Mouse (Mus musculus): ENCODE measurements around the gene Kxd1. TPM values are rescaled to one million over a fixed set of nuclear protein-coding genes. Genes with fewer than 3 reads are reported as not detected.

Gene Kxd1
- polyA plus RNA-seq, 1 experiment from 2014 or later, result 47.0 TPM

DNA sequence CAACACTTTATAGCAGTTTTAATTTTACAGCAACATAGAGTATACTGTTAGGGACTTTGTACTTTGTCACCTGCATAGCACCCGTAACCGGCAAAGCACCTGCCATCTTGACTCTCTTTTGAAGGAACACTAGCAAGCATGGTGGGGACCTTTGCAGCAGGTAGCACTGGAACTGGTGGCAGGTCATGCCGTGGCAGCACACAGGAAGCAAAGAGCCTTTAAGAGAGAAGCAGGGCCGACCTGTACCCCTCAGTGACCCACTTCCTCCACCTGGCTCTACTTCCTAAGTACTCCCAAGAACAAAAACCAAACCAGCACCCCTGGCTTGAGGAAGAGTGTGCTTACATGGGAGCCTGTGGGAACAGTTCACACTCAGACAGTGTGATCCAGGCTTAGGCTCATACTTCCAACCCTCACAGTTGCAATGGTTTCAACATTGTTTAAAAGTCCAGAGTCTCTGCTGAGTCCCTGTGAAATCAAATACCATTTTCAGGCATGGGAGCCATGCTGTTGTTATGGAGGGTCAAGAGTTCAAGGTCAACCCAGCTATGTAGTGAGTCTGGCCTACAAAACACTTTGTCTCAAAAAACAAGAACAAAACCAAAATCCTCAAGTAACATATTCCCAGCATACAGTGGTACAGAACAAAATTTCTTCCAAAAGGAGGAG is 27.5 kb upstream of the Kxd1 start:
- H3K4me1 ChIP-seq (ENCODE audit: control insufficient read depth, insufficient read depth, low read length), result no peaks in the 10 kb centered on the region
- no peak overlapping the region for H3K4me3 ChIP-seq (ENCODE audit: low read depth, low read length)
- H3K36me3 ChIP-seq (ENCODE audit: control insufficient read depth, insufficient read depth, low read length), result no peaks in the 10 kb centered on the region
- H3K9me3 ChIP-seq (ENCODE audit: control insufficient read depth, low read length), result no peaks in the 10 kb centered on the region
- no peak overlapping the region for H3K9ac ChIP-seq (ENCODE audit: low read length)
- WGBS, result 94% methylated on average over 4 of the region's 4 CpGs
- no peak for DNase-seq (ENCODE audit: low spot score)
- no peak overlapping the region for H3K4me2 ChIP-seq (ENCODE audit: low read depth, severe bottlenecking)
- ATAC-seq (ENCODE audit: insufficient number of reproducible peaks, low FRiP score, low TSS enrichment, low read depth), result no peak
- no peak overlapping the region for H3K27ac ChIP-seq (replicated peaks; ENCODE audit: low read depth, low read length)
- H3K27me3 ChIP-seq (ENCODE audit: control insufficient read depth, insufficient read depth, low read length), result no peaks in the 10 kb centered on the region

DNA sequence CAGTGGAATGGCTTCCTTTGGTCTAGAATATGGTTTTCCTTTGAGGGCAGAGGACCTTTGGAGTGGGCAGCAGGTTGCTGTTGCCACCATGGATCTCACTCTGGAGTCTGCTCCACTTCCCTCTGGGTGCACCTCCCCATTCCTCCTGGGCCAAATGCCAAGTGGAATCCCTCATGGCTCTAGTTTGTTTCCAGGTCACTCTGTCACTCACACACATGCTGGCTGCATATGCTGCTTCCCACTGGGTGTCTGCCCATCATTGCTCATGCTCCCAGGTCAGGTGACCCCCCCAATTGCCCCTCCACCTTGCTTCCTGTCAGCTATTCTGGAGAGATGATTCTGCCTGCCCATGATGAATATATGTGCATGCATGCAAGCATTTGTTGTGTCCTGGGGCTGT is 26.0 kb upstream of the Kxd1 start:
- Histone ChIP-seq H3K27me3 (ENCODE audit: control insufficient read depth, insufficient read depth, low read length) (no peaks in the 10 kb centered on the region), H3K9ac (ENCODE audit: low read length) (no peak overlapping the region), H3K9me3 (ENCODE audit: control insufficient read depth, low read length) (no peaks in the 10 kb centered on the region), H3K36me3 (ENCODE audit: control insufficient read depth, insufficient read depth, low read length) (no peaks in the 10 kb centered on the region), H3K4me2 (ENCODE audit: low read depth, severe bottlenecking) (no peak overlapping the region), H3K4me3 (ENCODE audit: low read depth, low read length) (no peak overlapping the region), H3K27ac (replicated peaks; ENCODE audit: low read depth, low read length) (no peak overlapping the region), H3K4me1 (ENCODE audit: control insufficient read depth, insufficient read depth, low read length) (no peaks in the 10 kb centered on the region)
- no peak for DNase-seq (ENCODE audit: low spot score)
- ATAC-seq (ENCODE audit: insufficient number of reproducible peaks, low FRiP score, low TSS enrichment, low read depth), result no peak

DNA sequence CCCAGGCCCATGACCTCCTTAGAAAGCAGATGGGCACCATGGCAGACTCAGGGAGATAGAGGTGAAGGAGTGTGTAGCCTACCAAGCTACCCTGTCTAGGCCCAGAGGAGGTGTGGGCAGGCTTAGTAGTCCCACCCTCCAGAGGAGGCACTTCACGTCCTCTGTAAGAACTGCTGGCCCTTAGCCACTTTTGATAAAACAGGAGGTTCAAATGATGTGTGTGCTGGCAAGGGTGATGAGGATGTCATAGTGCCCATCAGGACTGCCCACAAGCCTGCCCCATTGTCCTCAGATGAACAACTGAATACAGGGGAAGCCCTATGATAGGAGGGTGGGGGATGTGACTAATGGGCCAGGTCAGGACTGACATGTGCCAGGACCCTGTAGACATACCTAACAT is 25.1 kb upstream of the Kxd1 start:
- ATAC-seq (ENCODE audit: insufficient number of reproducible peaks, low FRiP score, low TSS enrichment, low read depth) (no peak), DNase-seq (ENCODE audit: low spot score) (no peak)
- no peak overlapping the region for H3K27ac ChIP-seq (replicated peaks; ENCODE audit: low read depth, low read length)
- H3K4me1 ChIP-seq (ENCODE audit: control insufficient read depth, insufficient read depth, low read length), result no peaks in the 10 kb centered on the region
- H3K9ac ChIP-seq (ENCODE audit: low read length), result no peak overlapping the region
- WGBS, result 67% methylated on average over 1 of the region's 1 CpGs
- H3K36me3 ChIP-seq (ENCODE audit: control insufficient read depth, insufficient read depth, low read length), result no peaks in the 10 kb centered on the region
- no peaks in the 10 kb centered on the region for H3K9me3 ChIP-seq (ENCODE audit: control insufficient read depth, low read length)
- H3K4me3 ChIP-seq (ENCODE audit: low read depth, low read length), result no peak overlapping the region
- no peak overlapping the region for H3K4me2 ChIP-seq (ENCODE audit: low read depth, severe bottlenecking)
- no peaks in the 10 kb centered on the region for H3K27me3 ChIP-seq (ENCODE audit: control insufficient read depth, insufficient read depth, low read length)

DNA sequence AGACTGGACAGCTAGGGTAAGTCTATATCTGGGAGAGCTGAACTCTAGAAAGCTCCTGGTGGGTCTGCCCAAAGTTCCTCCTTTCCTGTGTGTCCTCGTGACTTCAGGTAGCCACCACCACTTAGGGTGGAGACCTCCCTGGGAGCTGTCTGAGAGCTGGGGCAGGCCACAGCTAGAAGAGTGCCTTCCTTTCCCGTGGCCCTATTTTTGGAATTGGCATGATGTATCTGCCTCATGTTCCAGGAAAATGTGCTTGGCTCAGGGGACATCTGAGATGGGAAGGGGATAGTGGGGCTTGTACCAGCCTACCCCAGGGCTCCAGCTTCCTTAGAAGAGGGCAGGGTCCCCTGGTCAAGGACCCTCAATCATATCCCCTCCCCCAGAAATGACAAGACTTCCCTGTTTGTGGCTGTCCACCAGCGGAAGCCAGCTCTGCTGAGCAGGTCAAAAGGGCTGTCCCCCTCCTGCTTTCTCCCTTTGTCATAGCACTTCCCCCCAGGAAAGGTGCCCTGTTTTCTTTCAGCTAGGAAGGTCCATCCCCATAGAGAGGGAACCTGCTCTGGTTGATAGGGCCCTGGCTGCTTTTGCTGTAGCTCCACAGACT is 23.9 kb upstream of the Kxd1 start:
- no peak for DNase-seq (ENCODE audit: low spot score)
- H3K4me1 ChIP-seq (ENCODE audit: control insufficient read depth, insufficient read depth, low read length), result no peaks in the 10 kb centered on the region
- no peaks in the 10 kb centered on the region for H3K27me3 ChIP-seq (ENCODE audit: control insufficient read depth, insufficient read depth, low read length)
- WGBS, result 77% methylated on average over 3 of the region's 3 CpGs
- no peaks in the 10 kb centered on the region for H3K36me3 ChIP-seq (ENCODE audit: control insufficient read depth, insufficient read depth, low read length)
- H3K4me2 ChIP-seq (ENCODE audit: low read depth, severe bottlenecking), result no peak overlapping the region
- no peak overlapping the region for H3K4me3 ChIP-seq (ENCODE audit: low read depth, low read length)
- no peak overlapping the region for H3K9ac ChIP-seq (ENCODE audit: low read length)
- H3K9me3 ChIP-seq (ENCODE audit: control insufficient read depth, low read length), result no peaks in the 10 kb centered on the region
- H3K27ac ChIP-seq (replicated peaks; ENCODE audit: low read depth, low read length), result no peak overlapping the region
- no peak for ATAC-seq (ENCODE audit: insufficient number of reproducible peaks, low FRiP score, low TSS enrichment, low read depth)

DNA sequence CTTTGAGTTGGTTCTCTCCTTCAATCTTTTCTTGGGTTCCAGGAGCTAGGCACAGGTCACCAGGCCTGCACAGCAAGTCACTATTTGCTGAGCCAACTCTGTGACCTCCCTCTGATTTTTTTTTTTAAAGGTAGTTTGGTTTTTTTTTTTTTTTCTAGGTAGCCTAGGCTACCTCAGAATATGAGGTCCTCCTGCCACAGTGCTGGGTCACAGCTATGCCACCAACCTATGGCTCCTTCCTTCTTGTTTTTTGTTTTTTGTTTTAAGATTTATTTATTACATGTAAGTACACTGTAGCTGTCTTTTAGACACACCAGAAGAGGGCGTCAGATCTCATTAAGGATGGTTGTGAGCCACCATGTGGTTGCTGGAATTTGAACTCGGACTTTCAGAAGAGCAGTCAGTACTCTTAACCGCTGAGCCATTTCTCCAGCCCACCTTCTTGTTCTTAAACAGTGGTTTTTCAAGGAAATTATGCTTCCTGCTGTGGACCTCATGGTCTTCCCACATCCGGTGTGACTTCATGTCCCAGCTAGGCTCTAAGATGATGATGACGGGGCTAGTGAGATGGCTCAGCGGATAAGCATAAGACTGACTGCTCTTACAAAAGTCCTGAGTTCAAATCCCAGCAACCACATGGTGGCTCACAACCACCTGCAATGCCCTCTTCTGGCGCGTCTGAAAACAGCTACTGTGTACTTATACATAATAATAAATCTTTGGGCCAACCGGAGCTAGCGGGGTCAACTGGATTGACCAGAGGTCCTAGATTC is 21.8 kb upstream of the Kxd1 start:
- no peak overlapping the region for H3K4me2 ChIP-seq (ENCODE audit: low read depth, severe bottlenecking)
- H3K27me3 ChIP-seq (ENCODE audit: control insufficient read depth, insufficient read depth, low read length), result no peaks in the 10 kb centered on the region
- no peaks in the 10 kb centered on the region for H3K4me1 ChIP-seq (ENCODE audit: control insufficient read depth, insufficient read depth, low read length)
- DNase-seq (ENCODE audit: low spot score) (no peak), ATAC-seq (ENCODE audit: insufficient number of reproducible peaks, low FRiP score, low TSS enrichment, low read depth) (no peak)
- WGBS, result 91% methylated on average over 10 of the region's 10 CpGs
- H3K9ac ChIP-seq (ENCODE audit: low read length), result no peak overlapping the region
- no peak overlapping the region for H3K4me3 ChIP-seq (ENCODE audit: low read depth, low read length)
- no peak overlapping the region for H3K27ac ChIP-seq (replicated peaks; ENCODE audit: low read depth, low read length)
- H3K9me3 ChIP-seq (ENCODE audit: control insufficient read depth, low read length), result no peaks in the 10 kb centered on the region
- no peaks in the 10 kb centered on the region for H3K36me3 ChIP-seq (ENCODE audit: control insufficient read depth, insufficient read depth, low read length)

DNA sequence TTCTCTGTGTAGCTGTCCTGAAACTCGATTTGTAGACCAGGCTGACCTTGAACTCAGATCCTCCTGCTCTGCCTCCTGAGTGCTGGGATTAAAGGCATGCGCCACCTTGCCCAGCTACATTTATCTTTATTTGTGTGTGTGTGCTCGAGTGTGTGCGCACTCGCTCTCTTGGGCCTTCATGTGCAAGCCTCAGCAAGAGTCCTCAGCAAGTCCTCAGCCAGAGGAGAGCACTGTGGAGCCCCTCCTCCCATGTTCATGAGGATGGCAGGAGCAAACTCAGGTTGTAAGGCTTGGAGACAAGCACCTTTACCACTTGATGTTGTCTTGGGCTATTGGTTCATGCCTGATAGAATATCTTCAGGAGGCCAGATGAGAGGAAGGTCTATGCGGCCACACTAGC is 20.0 kb upstream of the Kxd1 start:
- H3K9me3 ChIP-seq (ENCODE audit: control insufficient read depth, low read length), result no peaks in the 10 kb centered on the region
- no peak overlapping the region for H3K4me2 ChIP-seq (ENCODE audit: low read depth, severe bottlenecking)
- H3K27me3 ChIP-seq (ENCODE audit: control insufficient read depth, insufficient read depth, low read length), result no peaks in the 10 kb centered on the region
- no peak overlapping the region for H3K4me3 ChIP-seq (ENCODE audit: low read depth, low read length)
- DNase-seq (ENCODE audit: low spot score) (no peak), ATAC-seq (ENCODE audit: insufficient number of reproducible peaks, low FRiP score, low TSS enrichment, low read depth) (no peak)
- H3K9ac ChIP-seq (ENCODE audit: low read length), result no peak overlapping the region
- H3K4me1 ChIP-seq (ENCODE audit: control insufficient read depth, insufficient read depth, low read length), result no peaks in the 10 kb centered on the region
- 92% methylated on average over 6 of the region's 6 CpGs for WGBS
- H3K27ac ChIP-seq (replicated peaks; ENCODE audit: low read depth, low read length), result no peak overlapping the region
- no peaks in the 10 kb centered on the region; the same call in 1 of the 2 replicates for H3K36me3 ChIP-seq (ENCODE audit: control insufficient read depth, insufficient read depth, low read length)

DNA sequence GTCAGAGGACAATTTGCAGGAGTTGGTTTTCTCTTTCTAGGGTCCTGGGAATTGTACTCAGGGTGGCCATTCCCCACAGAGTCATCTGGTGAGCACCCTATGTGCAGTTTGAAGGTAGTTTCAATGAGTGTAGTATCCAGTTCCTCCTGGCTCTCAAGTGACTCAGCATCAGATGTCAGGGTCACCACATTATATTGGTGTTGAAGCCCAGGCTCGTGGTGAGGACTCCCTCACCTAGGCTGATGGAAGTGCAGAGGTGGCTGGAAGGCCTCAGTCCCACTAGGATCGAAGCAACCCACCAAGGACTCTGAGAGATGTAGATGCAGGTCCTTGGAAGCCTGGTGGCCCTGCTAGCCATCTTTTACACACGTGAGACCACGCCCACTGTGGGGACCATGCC is 18.7 kb upstream of the Kxd1 start:
- 90% methylated on average over 4 of the region's 4 CpGs for WGBS
- DNase-seq (ENCODE audit: low spot score) (no peak), ATAC-seq (ENCODE audit: insufficient number of reproducible peaks, low FRiP score, low TSS enrichment, low read depth) (no peak)
- Histone ChIP-seq H3K4me1 (ENCODE audit: control insufficient read depth, insufficient read depth, low read length) (no peaks in the 10 kb centered on the region), H3K4me2 (ENCODE audit: low read depth, severe bottlenecking) (no peak overlapping the region), H3K36me3 (ENCODE audit: control insufficient read depth, insufficient read depth, low read length) (no peaks in the 10 kb centered on the region; the same call in 1 of the 2 replicates), H3K9me3 (ENCODE audit: control insufficient read depth, low read length) (no peaks in the 10 kb centered on the region), H3K9ac (ENCODE audit: low read length) (no peak overlapping the region), H3K4me3 (ENCODE audit: low read depth, low read length) (no peak overlapping the region), H3K27me3 (ENCODE audit: control insufficient read depth, insufficient read depth, low read length) (no peaks in the 10 kb centered on the region), H3K27ac (replicated peaks; ENCODE audit: low read depth, low read length) (no peak overlapping the region)

DNA sequence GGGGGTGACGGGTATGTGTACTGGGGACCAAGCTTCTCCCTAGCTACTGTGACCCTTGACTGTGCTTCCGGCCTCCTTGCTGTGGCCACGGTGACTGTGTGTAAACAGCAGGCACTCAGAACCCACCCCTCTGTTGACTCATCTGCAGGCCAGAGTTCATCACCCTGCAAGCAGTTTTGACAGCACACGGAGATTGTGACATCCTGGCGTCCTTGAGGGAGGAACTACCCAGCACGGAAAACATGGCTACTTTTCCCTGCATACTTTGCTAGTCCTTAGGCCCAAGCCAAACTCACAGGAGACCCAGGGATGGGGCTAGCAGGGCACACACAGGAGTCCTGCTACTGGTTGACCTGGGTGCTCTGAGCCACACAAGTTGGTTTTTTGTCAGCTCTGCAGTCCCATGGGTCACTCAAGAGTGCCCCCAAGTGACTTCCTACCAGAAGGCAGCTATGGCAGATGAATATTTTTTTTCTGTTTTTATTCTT is 16.5 kb upstream of the Kxd1 start:
- DNase-seq (ENCODE audit: low spot score) (no peak), ATAC-seq (ENCODE audit: insufficient number of reproducible peaks, low FRiP score, low TSS enrichment, low read depth) (no peak)
- Histone ChIP-seq H3K4me3 (ENCODE audit: low read depth, low read length) (no peak overlapping the region), H3K36me3 (ENCODE audit: control insufficient read depth, insufficient read depth, low read length) (no peaks in the 10 kb centered on the region; the same call in 1 of the 2 replicates), H3K27ac (replicated peaks; ENCODE audit: low read depth, low read length) (no peak overlapping the region), H3K27me3 (ENCODE audit: control insufficient read depth, insufficient read depth, low read length) (no peaks in the 10 kb centered on the region), H3K9ac (ENCODE audit: low read length) (no peak overlapping the region), H3K4me1 (ENCODE audit: control insufficient read depth, insufficient read depth, low read length) (peaks cover 9% of the 10 kb centered on the region), H3K4me2 (ENCODE audit: low read depth, severe bottlenecking) (no peak overlapping the region), H3K9me3 (ENCODE audit: control insufficient read depth, low read length) (no peaks in the 10 kb centered on the region)
- WGBS, result 71% methylated on average over 6 of the region's 6 CpGs
